Mouse (Mus musculus) embryonic facial prominence, embryonic 10.5 days (tissue): Measurements from ENCODE around the gene Srpx2. TPM values are rescaled to one million over a fixed set of nuclear protein-coding genes. Genes with fewer than 3 reads are reported as not detected.
A peak's percentile ranks its signal among the peaks of the same experiment; 100 is the strongest.

Source experiments
- DNase-seq: peaks from one replicate; pipeline ENCODE4 v3.0.0-alpha.2; 2017; ENCODE audit warnings: low spot score
- H3K27ac ChIP-seq: fragments of 300-500 bp; sonication (generic); replicated peaks from 2 replicates; pipeline ENCODE4 v1.5.1; 2016; ENCODE audit warnings: mild to moderate bottlenecking
- H3K27me3 ChIP-seq: fragments of 300-500 bp; sonication (generic); replicated peaks from 2 replicates; pipeline ENCODE4 v1.6.1; 2016; ENCODE audit warnings: low read depth, mild to moderate bottlenecking; ENCODE audit not compliant: poor library complexity, severe bottlenecking
- H3K36me3 ChIP-seq: fragments of 300-500 bp; sonication (generic); replicated peaks from 2 replicates; pipeline ENCODE4 v1.6.1; 2016; ENCODE audit warnings: mild to moderate bottlenecking, moderate library complexity
- H3K4me1 ChIP-seq: fragments of 300-500 bp; sonication (generic); 2 replicates; pipeline ENCODE4 v1.6.1; 2016
- H3K4me3 ChIP-seq: fragments of 300-500 bp; sonication (generic); 2 replicates; pipeline ENCODE4 v1.5.1; 2016; ENCODE audit warnings: mild to moderate bottlenecking, moderate library complexity
- H3K9me3 ChIP-seq: fragments of 300-500 bp; sonication (generic); 2 replicates; pipeline ENCODE4 v1.6.1; 2016; ENCODE audit warnings: mild to moderate bottlenecking
- WGBS: fragments of 180-500 bp; shearing (Covaris S2); methylation state at CpG from one replicate; pipeline ENCODE4 v1.1.7; 2016; 5-methylcytosine and 5-hydroxymethylcytosine counted together
- polyA plus RNA-seq: library from polyadenylated mRNA; unstranded; fragments of >200 nt; fragmentation: Nextera tagmentation; extraction: Ambion mirVana; gene quantifications from 2 replicates; pipeline ENCODE4 v1.2.1, GENCODE M21; 2016

The Srpx2 gene
- polyA plus RNA-seq, 1 experiment from 2014 or later: 0.59 TPM

- no peak for DNase-seq
- no peaks in the 10 kb centered on the region for H3K4me1 ChIP-seq
Measured at GRCm38 (mm10) chrX:133939561-133939960, 31.3 kb downstream of the Srpx2 start.

GRCm38 (mm10) chrX:133947427-133947826 is 39.2 kb downstream of the Srpx2 start:
- Histone ChIP-seq H3K9me3 (no peaks in the 10 kb centered on the region), H3K4me1 (no peaks in the 10 kb centered on the region), H3K4me3 (no peak overlapping the region), H3K27me3 (peaks cover 66% of the 10 kb centered on the region), H3K27ac (no peak overlapping the region), H3K36me3 (no peaks in the 10 kb centered on the region)
- WGBS: 36% methylated on average over 3 of the region's 3 CpGs
- DNase-seq: peak; percentile 42

More at GRCm38 (mm10) chrX:133939561-133939960, 31.3 kb downstream of the Srpx2 start:
- WGBS: 57% methylated on average over 1 of the region's 1 CpGs
- H3K27me3 ChIP-seq: peaks cover 76% of the 10 kb centered on the region
- no peaks in the 10 kb centered on the region for H3K9me3 ChIP-seq
- H3K36me3 ChIP-seq: no peaks in the 10 kb centered on the region
- H3K4me3 ChIP-seq: no peak overlapping the region
- H3K27ac ChIP-seq: no peak overlapping the region

- 79% methylated on average over 7 of the region's 7 CpGs for WGBS
- Histone ChIP-seq H3K4me1 (no peaks in the 10 kb centered on the region), H3K36me3 (no peaks in the 10 kb centered on the region), H3K4me3 (no peak overlapping the region), H3K27ac (no peak overlapping the region), H3K27me3 (peaks cover 62% of the 10 kb centered on the region), H3K9me3 (no peaks in the 10 kb centered on the region)
- no peak for DNase-seq
Measured at GRCm38 (mm10) chrX:133954661-133955060, 46.4 kb downstream of the Srpx2 start.

- Histone ChIP-seq H3K27me3 (peaks cover 57% of the 10 kb centered on the region), H3K4me1 (no peaks in the 10 kb centered on the region)
- 70% methylated on average over 2 of the region's 2 CpGs for WGBS
Measured at GRCm38 (mm10) chrX:133960617-133961016, 52.4 kb downstream of the Srpx2 start.

GRCm38 (mm10) chrX:133964615-133965014 is 56.4 kb downstream of the Srpx2 start:
- H3K9me3 ChIP-seq: no peaks in the 10 kb centered on the region
- no peak for DNase-seq
- WGBS: 81% methylated on average over 2 of the region's 2 CpGs

More at GRCm38 (mm10) chrX:133960617-133961016, 52.4 kb downstream of the Srpx2 start:
- Histone ChIP-seq H3K27ac (no peak overlapping the region), H3K36me3 (no peaks in the 10 kb centered on the region), H3K4me3 (no peak overlapping the region), H3K9me3 (no peaks in the 10 kb centered on the region)
- DNase-seq: no peak

GRCm38 (mm10) chrX:133981231-133982002 is 73.2 kb downstream of the Srpx2 start, which contains the start of gene Sytl4:
Gene Sytl4 (minus strand): TSS chrX:133981812.
- no peaks in the 10 kb centered on the region for H3K4me1 ChIP-seq
- H3K36me3 ChIP-seq: no peaks in the 10 kb centered on the region
- no peak within 1 kb of the TSS for H3K27ac ChIP-seq
- no peaks in the 10 kb centered on the region for H3K9me3 ChIP-seq
- WGBS: 22% methylated on average over 29 of the region's 29 CpGs
- peaks cover 86% of the 10 kb centered on the region for H3K27me3 ChIP-seq
- DNase-seq: peak; percentile 46
- H3K4me3 ChIP-seq: peak within 1 kb of the TSS; percentile 59

More at GRCm38 (mm10) chrX:133964615-133965014, 56.4 kb downstream of the Srpx2 start:
- no peaks in the 10 kb centered on the region for H3K36me3 ChIP-seq
- peaks cover 56% of the 10 kb centered on the region for H3K27me3 ChIP-seq
- no peaks in the 10 kb centered on the region for H3K4me1 ChIP-seq
- no peak overlapping the region for H3K27ac ChIP-seq
- H3K4me3 ChIP-seq: no peak overlapping the region

Other genes with a start within 250 kb of the Srpx2 start
- 3.4 and 5.1 TPM in 2 replicates for gene Pcdh19, start 219.4 kb upstream of the Srpx2 start, polyA plus RNA-seq
- gene Tnmd, start 57.4 kb upstream of the Srpx2 start, polyA plus RNA-seq: 0.32 TPM in 1 of 2 replicates, not detected in the other
- 198 and 205 TPM in 2 replicates for gene Tspan6, start 10.0 kb upstream of the Srpx2 start, polyA plus RNA-seq
- 1.6 and 1.7 TPM in 2 replicates for gene Sytl4, start 73.4 kb downstream of the Srpx2 start, polyA plus RNA-seq
- 68.1 and 68.3 TPM in 2 replicates for gene Cstf2, start 150.8 kb downstream of the Srpx2 start, polyA plus RNA-seq